Mouse (Mus musculus) urinary bladder, postnatal 14 days (tissue): ENCODE results near the gene Rpl37a.

Experiments used
- DNase-seq: peaks from one replicate; pipeline ENCODE4 v3.0.0; 2021; ENCODE audit warnings: low spot score

Rpl37a gene

DNA sequence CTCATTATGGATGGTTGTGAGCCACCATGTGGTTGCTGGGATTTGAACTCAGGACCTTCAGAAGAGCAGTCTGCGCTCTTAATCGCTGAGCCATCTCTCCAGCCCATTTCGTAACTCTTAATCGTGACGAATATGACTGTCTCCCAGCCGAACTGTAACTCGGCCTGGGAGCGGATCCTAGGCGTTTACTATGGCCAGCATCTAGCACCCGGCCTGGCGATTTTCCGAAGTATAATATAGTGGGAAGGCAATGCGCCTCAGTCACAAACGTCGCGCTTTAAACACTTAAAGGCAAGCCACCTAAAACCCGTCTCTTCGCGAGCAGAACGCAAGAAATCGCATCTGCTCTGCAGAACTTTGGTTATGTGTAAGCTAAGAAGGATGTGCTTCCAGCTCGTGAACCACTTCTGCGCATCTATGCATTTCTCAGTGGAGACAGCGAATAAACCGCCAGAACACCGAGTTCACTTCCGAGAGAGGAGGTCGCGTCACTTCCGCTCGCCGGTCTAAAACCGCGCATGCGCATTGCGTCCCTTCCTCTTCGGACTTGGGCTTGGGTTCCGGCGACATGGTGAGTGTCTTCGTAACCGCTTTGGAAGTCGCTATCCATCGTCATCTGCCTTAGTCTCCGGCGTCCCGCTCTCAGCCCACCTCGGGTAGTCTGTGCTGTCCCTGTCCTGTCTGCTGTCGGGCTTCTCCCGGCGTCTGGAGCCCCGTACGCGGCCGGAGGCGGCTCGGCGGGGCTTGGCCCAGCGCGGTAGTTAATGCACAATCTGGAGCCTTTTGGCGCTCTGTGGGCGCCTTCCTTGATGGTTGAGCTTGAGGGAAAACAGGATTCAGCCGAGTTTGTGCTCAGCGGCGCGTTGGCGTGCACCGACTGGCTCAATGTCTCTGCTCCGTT is at the start of gene Rpl37a:
Gene Rpl37a, plus strand, starts transcription at position 538 of the 901 bp plus-strand sequence.
- DNase-seq = peak; percentile 96

DNA sequence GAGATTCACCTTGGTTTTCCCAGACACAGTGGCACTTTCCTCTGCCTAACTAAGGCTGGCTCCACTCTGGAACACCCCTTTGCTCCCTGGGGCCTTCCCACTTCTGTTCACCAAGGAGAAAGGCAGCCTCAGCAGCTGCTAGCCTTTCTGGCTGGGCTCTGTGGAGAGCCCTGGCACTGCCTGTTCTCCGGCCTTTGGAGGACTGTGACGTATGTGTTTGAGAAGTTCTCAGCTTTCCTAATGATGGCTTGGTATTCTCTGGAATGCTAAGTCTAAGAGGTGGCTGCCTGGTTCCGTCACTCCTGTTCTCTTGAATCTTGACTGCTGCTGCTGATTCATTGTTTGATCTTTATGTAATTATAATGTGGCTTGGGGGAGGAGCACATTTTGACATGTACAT is 38.0 kb upstream of the Rpl37a start:
- DNase-seq = no peak

DNA sequence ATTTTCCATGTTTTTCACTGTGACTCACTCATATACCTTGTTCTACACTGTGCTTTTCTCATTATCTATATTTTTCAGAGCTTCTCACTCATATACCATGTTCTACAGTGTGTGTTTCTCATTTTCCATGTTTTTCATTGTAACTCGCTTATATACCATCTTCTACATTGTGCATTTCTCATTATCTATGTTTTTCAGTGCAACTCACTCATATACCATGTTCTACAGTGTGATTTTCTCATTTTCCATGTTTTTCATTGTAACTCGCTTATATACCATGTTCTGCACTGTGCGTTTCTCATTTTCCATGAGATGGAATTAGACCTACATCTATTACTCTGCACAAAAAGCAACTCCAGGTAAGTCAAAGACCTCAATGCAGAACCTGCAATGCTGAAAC is 14.8 kb upstream of the Rpl37a start:
- DNase-seq = no peak

DNA sequence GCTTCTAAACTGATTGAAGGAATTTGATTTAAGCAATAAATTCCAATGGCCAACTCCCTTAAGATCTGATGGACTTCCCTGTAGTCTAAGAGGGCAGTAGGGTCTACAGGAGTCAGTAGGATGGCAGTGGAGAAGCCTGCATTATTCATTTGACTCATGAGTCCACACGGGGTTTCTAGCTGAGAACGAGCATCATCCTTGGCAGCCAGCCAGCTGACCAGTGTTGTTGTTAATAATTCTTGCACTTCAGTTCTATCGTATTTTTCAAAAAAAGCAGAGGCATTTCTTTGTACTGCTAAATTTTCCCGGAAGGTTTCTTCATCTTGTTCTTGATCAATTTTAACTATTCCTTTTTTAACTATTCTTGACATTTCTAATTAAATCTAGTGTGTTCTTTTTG is 12.4 kb upstream of the Rpl37a start:
- DNase-seq = no peak

DNA sequence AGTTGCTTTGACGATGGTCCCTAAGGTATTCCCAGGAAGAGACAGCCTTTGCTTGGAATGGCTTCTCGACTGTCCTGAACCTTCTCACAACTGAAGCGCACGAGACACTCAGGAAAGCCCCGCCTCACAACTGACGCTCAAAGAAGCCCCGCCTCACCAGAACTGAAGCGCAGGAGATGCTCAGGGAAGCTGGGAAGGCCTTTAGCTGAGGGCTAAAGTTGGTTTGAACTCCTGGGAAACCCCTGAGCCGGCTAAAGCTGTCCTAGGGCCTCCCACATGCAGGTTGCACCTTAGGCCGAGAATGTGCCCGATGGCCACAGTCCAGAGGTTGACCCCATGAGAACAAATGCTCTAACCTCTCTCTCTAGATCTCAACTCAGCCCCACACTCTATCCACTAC is 10.6 kb upstream of the Rpl37a start, which contains the start of gene Ankar:
Gene Ankar, minus strand, starts transcription at position 101 of the 400 bp plus-strand sequence.
- DNase-seq = no peak

DNA sequence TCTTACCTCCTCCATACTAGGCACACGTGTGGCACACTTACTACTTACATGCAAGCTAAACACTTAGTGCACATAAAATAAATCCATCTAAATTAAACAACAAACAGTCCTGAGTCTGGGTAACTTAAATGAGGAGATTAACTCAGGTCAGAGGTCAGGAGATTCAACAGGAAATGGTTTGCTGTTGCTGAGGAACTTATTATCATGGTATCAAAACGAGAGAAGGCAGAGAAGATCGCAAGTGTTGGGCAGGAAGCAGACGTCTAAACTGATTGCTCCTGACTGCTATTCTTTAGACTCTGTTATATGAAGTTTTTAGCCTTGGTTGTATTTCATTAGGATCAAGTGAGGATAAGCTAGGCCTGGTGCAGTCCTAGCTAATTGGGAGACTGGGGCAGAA is 3.6 kb upstream of the Rpl37a start:
- DNase-seq = no peak

DNA sequence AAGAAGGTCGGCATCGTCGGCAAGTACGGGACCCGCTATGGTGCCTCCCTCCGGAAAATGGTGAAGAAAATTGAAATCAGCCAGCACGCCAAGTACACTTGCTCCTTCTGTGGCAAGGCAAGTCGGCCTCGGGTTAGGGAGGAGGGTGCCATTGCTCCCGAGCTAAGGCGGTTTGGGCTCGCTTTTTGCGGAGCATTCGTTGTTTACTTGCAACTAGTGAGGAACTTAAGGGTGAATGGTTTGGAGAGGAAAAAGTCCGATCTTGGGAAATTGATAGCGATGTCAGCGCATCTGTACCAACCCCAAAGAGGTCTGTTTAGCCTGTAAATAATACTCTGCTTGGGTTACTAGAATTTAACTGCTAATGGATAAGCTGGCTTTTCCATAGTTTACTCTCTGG is 594 bp downstream of the Rpl37a start:
- no peak for DNase-seq

DNA sequence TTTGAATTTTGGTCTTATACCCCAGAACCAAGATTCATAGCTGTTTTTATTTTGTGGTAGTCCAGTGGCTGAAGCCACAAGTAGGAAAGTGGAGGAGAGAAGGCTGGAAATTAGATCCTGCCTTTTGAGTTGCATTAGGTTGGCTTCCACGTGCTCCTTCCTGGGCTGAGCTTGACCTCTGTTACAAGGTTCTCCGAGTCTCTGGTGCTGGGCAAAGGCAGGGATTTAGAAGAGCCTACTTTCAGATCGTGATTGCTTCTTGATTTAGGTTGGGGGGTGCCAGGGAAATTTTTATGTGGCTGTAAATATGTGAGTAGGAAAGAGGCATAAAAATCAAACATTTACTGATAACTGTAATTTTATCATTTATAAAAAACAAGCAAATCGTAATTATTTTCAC is 3.5 kb downstream of the Rpl37a start:
- no peak for DNase-seq

DNA sequence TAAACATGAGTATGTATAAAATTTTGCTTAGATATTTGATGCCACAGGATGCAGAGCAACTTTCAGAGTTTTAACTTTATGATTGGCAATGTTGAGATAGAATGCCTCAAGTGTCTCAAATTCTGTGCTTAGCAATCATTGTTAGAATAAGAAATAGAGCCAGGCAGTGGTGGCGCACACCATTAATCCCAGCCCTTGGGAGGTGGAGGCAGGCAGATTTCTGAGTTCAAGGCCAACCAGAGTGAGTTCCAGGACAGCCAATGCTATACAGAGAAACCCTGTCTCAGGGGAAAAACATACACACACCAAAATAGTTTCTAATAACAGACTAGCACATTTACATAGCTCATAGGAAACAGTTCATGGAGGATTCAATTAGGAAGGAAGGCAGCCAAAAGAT is 4.0 kb downstream of the Rpl37a start:
- DNase-seq = no peak

DNA sequence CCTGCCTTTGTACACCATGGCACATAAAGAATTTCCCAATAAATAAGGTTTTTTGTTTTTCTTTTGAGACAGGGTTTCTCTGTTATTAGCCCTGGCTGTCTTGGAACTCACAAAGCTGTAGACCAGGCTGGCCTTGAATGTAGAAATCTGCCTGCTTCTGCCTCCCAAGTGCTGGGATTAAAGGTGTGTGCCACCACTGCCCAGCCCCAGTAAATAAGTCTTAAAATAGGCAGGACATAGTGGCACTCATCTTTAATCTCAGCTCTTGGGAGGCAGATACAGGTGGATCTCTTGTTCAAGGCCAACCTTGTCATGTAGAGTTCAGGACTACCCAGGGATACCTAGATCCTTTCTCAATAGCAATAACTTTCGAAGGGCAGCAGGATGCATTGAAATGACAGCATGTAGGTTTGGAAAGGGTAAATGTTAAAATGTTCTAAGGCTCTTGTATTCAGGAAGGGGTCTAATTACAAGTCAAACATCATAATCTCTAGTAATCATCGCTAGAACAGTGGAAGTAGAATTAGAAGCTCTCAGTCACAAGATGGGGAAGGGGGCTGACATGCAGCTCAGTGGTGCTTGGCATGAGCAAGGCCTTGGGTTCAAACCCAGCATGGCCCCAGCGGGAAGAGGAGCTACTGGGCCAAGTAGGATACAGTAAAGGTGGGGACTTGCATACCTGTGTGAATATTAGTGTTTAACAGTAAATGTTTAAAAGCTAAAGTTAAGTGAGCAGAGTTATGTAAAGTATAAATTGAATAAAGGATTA is 4.7 kb downstream of the Rpl37a start:
- no peak for DNase-seq

DNA sequence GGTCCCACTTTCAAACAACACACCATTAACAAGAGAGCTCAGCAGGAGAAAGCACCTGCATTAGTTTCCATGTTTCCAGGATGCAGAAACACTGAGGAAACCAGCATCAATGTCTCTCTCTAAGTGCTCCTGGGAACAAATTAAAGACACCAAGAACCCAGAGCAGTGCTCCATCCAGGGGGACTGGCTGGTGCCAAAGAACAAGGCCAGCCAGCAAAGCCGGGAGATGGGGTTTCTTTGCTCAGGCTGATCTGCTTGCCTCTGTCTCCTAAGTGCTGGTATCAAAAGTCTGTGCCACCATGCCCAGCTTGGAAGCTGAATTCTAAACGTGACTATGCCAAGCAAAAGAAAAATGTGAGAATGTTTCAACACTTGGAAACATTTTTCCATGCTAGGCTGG is 5.3 kb downstream of the Rpl37a start:
- no peak for DNase-seq

DNA sequence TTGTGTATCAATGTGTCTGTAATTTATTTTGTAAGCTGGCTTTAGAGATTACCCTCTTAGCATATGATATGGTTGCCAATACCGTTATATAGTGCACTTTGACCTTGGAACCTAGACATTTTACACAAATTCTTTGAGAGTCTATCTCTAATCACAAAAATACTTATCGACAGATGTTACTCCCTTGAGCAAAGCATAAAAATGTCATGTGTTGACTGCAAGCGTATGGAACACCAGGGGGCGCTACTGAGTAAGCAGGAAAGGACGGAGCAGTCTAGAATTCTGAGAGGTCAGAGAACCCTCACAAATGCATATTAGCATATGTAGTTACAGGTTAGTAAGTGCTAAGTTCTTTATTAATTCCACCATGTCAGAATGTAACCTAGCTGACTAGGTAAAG is 5.8 kb downstream of the Rpl37a start:
- DNase-seq = peak; percentile 85

DNA sequence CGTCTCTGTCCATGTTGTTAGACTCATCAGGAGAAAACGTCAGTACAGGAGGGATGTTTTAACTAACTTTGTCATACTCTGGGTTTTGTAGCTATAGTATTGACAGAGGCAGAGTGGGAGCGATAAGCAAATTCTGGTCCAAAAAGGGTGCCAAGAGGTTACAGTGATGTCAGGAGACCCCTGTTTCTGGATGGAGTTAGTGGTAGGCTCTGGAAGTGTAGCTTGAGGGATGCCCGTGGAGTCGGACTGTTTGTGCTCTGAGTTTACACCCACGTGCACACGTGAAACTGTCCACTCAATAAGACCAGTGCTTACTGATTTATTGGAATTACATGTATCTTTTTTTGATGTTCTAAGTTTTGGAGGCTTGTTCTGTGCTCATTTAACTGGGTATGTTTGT is 6.5 kb downstream of the Rpl37a start:
- no peak for DNase-seq

DNA sequence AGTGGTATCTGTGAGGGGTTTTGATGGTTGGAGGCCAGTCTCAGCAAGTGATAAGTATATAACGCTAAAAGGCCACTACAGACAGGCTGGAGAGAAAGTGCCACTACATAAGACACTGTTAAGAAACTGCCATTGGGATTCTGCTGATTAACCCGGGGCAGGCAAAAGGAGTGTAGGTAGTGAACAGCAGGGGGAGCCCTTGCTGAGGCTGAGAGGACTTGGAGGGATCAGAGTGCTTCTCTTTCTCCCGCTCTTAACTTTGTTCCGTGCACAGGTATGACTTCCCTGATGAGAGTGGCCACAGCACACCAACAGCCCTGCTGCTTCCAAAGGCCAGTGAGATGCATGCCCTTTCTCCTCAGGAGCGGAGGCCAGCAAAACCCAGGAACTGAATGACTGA is 7.8 kb downstream of the Rpl37a start:
- peak; percentile 81 for DNase-seq

DNA sequence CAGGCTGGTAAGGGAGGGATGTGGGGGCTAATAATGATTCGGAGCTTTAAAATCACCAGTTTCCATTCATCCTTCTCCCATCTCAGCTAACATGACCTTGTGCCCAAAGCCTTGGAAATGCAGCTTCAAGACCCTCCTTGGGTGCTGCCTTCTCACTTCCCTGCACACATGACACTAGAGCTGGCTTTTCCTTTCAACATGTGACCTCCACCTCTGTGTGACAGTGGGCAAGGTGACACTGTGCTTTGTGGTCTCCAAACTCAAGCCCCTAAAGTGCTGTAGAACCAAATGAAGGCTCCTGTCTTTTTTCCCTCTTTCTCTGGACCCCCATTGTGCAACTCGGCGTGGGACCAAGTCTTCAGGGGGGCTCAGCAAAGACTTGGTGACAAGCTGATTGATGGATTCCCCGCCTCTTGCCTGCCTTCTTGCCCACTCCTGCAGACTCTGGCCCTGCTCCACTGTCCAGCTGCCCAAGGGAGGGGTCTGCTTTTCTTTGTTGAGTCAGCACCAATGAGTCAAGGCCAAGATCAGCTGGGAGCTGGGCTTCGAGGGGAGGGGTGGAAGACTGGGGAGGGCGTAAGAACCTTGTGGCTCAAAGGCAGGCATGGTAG is 9.1 kb downstream of the Rpl37a start:
- no peak for DNase-seq

DNA sequence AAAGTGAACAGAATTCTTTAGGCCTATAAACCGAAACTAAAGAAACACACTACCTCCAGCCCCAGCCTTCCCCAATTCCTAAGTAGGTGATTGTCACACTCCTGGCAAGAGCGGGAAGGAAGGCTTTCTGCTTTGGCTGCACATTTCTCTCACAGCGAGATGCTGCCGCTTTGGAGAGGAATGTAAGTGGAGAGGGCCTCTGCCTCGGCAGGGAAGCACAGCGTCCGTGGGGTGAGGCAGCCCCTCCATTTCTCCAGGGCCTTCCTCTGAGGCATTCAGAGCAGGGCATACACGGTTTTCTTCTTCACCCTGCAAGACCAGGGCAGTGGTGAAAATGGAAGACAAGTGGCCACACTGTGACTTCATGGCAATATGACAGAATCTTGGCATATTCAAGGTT is 11.6 kb downstream of the Rpl37a start:
- no peak for DNase-seq

DNA sequence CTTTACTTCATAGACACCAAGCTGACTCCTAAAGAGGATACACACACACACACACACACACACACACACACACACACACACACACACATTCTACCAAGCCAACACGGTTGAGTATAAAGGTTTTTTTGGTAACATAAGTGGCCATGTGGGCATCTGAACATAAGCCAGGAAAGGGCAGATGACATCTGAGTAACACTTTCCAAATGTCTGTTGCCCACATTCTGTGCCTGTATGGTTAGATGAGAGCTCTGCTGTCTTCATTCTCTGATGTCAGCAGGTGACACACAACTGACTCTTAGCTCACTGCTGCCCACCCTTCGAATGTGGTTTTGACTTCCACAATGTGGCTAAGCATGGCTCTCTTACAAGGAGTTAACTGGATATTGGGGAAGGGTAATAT is 13.3 kb downstream of the Rpl37a start:
- DNase-seq = no peak

DNA sequence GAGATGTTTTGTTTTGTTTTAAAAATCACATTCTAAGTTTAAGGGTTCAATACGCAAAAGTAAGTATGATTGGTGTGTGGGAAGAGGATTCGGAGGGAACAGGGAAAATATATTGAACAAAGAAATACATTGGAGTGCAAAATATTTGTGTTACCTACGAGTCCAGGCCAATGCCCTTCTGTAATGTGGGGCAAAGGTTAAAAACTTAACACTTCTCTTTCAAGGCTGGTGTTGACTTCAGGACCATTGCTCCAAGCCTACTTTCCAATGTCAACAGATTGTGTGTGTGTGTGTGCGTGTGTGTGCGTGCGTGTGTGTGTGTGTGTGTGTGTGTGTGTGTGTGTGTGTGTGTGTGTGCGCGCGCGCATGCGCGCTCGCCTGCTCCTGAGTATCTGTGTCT is 14.9 kb downstream of the Rpl37a start:
- no peak for DNase-seq

DNA sequence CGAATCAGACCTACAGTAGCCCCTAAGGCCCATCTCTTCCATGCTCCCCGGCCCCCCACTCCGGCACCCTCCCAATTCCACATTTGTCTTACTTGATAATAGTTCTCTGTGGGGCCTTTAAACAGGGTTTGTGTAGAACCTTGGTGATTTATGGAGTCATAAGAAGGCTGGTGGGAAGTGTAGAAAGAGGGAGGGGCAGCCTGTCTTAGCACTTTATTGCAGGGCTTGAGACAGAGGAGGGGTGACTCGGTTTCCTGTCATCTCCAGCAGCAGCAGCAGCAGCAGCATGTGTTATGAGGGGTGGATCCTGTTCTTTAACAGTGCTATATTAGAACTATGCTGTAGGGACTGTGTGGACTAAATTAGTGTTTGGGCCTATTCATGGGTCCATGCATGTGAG is 17.7 kb downstream of the Rpl37a start:
- DNase-seq = no peak

DNA sequence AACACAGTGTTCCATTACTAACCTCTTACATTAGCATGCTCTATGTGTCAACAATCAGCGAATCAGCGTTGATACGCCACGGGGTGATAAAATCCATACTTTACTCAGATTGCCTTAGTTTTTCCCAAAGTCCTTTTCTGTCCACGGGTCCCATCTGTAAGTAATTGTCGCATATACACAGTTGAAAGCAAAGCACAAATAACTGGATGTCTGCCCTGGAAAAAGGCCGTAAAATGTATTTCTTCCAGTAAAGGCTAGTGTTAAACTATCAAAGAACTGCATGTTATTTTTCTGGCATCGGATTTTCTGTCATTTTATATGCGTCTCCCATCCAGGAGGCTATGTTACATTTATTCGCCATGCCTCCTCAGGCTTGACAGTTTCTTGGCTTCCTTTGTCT is 19.0 kb downstream of the Rpl37a start:
- DNase-seq = no peak

DNA sequence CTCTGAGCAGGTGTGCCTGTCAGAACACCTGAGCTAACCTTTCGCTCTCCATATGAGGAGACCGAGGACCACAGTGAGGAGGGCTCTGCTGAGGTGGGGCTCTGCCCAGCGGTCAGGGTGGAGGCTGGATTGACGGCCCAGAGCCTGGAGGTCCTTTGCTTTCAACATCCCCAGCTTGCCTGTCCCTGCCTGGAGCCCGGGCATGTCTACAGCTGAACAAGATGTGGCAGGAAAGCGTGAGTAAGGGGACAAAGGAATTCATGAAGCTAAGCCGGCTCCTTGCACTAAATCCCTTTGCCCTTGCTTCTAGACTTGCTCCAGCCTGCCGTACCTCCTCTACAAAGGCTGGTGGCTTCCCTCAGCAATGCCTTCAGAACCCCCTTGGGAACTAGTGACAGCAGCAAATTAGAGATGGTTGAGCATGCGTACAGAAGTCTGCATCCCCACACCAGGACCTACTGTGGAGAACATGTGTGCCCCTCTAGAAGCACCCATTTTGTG is 22.2 kb downstream of the Rpl37a start:
- peak; percentile 60 for DNase-seq

DNA sequence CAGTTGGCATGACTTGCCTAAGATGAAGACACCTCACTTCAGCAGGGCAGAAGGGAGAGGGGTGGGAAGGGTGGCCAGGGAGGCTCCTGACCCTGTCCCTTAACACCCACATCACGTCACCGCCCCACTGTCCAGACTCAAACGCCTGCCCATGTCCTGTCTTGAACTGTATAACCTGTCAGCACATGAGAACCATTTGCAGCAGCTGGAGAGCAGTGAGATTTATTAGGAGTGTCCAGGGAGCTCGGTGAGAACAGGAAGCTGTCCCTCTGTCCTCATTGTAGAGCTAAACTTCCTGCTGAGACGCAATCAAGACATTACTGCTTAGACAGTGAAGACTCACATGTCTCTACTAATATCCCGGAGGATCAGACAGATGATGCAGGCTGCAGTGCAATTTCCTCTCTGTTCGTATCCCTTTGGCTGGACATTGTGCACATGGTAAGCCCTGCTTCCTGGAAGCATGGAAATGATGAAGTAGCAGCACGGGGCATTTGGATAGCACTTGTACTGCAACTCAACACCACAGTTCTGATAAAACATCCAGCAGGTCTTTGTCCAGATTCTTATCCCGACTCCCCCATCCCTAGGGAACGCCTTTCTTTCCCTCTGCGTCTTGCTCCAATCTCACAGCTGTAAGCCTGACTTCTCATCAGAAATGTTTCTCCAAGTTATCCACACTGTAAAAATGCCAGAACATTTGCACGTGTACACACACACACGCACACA is 25.5 kb downstream of the Rpl37a start:
- DNase-seq = no peak
